25 mouse cellular contexts compared by ENCODE assay signal in the genomic region with DNA sequence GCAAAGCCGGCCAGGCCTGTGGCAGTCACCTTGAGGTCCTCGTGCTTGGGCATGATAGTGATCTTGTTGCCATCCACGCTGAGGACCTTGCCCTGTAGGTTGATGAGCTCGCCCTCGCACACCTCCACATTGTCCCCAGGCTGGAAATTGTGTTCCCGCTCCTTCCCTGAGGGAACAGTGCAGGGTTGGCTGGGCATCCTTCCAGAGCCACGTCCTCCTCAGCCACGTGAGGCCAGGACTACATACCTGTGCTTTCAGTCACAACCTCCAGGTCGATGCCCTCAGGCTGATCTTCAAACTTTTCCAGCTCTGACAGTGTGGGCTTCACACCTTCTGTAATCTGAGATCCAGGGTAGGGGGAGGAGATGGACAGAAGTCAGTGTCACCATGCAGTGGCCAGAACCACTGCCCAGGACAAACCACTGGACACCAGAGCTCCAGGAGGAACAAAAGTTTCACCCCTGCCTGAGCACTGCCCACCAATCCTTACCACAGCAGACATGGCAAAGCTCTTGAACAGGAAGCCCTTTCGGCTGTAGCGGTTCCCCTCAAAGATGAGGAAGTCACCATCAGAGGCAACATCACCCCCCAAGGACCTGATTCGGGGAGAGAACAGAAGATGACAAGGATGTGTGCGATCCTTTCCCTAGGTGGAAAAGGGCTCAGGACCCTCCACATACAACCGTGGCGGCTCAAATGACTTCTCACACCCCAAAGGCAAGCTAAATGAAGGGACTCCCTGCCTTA. TPM values are rescaled to one million over a fixed set of nuclear protein-coding genes. Genes with fewer than 3 reads are reported as not detected.
A peak's percentile ranks its signal among the peaks of the same experiment; 100 is the strongest.
DNase-seq lines count a peak whose midpoint lies in the region; ATAC-seq and TF ChIP-seq lines count a peak whose summit lies in the region.
"Had no signal": no experiment of that assay in that cellular context is flagged by ENCODE, and none has a peak within 500 bp of the region (broad histone marks: within the 10 kb centered on the region; RNA-seq: fewer than 3 reads in every experiment).

No protein-coding gene starts in this region.

- no peak overlapping the region for H3K9ac ChIP-seq in heart, embryonic 12.5 days
- no peak overlapping the region for H3K9ac ChIP-seq in liver, adult 2 months (ENCODE audit: low read depth, low read length)
- H3K9ac ChIP-seq: hindbrain, embryonic 15.5 days; limb, embryonic 13.5 days; lung, embryonic 14.5 days; midbrain, embryonic 12.5 days; neural tube, embryonic 12.5 days had no signal

- TF ChIP-seq POLR2A in liver, adult 2 months (IDR thresholded peaks at IDR 0.05; ENCODE audit: extremely low read depth, insufficient read depth, low read length): no peak

- H3K9me3 ChIP-seq in heart, embryonic 12.5 days (replicated peaks): no peaks in the 10 kb centered on the region
- H3K9me3 ChIP-seq: forebrain, embryonic 10.5 days; hindbrain, embryonic 15.5 days; limb, embryonic 13.5 days; midbrain, embryonic 12.5 days; neural tube, embryonic 12.5 days had no signal

- H3K4me1 ChIP-seq in heart, embryonic 12.5 days (replicated peaks): no peaks in the 10 kb centered on the region
- no peaks in the 10 kb centered on the region for H3K4me1 ChIP-seq in liver, adult 2 months (ENCODE audit: control insufficient read depth, insufficient read depth, low read length)
- H3K4me1 ChIP-seq: forebrain, embryonic 10.5 days; hindbrain, embryonic 15.5 days; limb, embryonic 13.5 days; midbrain, embryonic 12.5 days; neural tube, embryonic 12.5 days had no signal

- H3K36me3 ChIP-seq in heart, embryonic 12.5 days: peaks cover 98% of the 10 kb centered on the region
- H3K36me3 ChIP-seq in liver, adult 2 months (ENCODE audit: control insufficient read depth, insufficient read depth, low read length): peaks cover 66% of the 10 kb centered on the region

- no peak overlapping the region for H3K4me2 ChIP-seq in heart, embryonic 12.5 days
- H3K4me2 ChIP-seq: hindbrain, embryonic 15.5 days; limb, embryonic 13.5 days; lung, embryonic 14.5 days; midbrain, embryonic 12.5 days; neural tube, embryonic 12.5 days had no signal

- no peak overlapping the region for H3K4me3 ChIP-seq in heart, embryonic 12.5 days
- H3K4me3 ChIP-seq in liver, adult 2 months (ENCODE audit: insufficient read depth, low read depth, low read length): no peak overlapping the region
- H3K4me3 ChIP-seq: forebrain, embryonic 10.5 days; hindbrain, embryonic 15.5 days; limb, embryonic 13.5 days; midbrain, embryonic 12.5 days; neural tube, embryonic 12.5 days had no signal

- ATAC-seq in heart, embryonic 12.5 days (ENCODE audit: insufficient number of reproducible peaks, low FRiP score): no peak
- ATAC-seq: activated CD4-positive, CD25-positive, alpha-beta regulatory T cell, adult 4 months; CD4-positive, CD25-positive, alpha-beta regulatory T cell, adult 4 months had no signal

- H3K27me3 ChIP-seq in heart, embryonic 12.5 days (replicated peaks): no peaks in the 10 kb centered on the region
- no peaks in the 10 kb centered on the region for H3K27me3 ChIP-seq in liver, adult 2 months (ENCODE audit: control insufficient read depth, insufficient read depth, low read length)
- H3K27me3 ChIP-seq: hindbrain, embryonic 15.5 days; limb, embryonic 13.5 days; midbrain, embryonic 12.5 days; neural tube, embryonic 12.5 days had no signal

- WGBS in heart, embryonic 12.5 days: 92% methylated on average over 15 of the region's 15 CpGs
- WGBS in liver, adult 2 months: 57% methylated on average over 15 of the region's 15 CpGs

- DNase-seq in heart, adult 11 months: peak; percentile 88
- peak; percentile 58 for DNase-seq in liver, adult 2 months (ENCODE audit: extremely low read depth, low read depth, low spot score)
- DNase-seq in liver: no peak
- DNase-seq in kidney, postnatal 25 days: peak; percentile 21 to 65
- no peak for DNase-seq in cerebellum, postnatal 36 days
- no peak for DNase-seq in right cerebral cortex, postnatal 10 days (ENCODE audit: low spot score in 2 of 2)
- DNase-seq in thymus, adult 18-20 months: no peak
- DNase-seq: adrenal gland, postnatal 14 days; cerebellum, adult 11 months; cerebellum, postnatal 25 days; heart, adult 18-20 months; heart, postnatal 36 days; lung, embryonic 14.5 days; lung, postnatal 4 days had no signal

- no peak for TF ChIP-seq CTCF in liver, adult 2 months (IDR thresholded peaks at IDR 0.05; ENCODE audit: low read depth, low read length)

- no peaks in the 10 kb centered on the region for H3K79me2 ChIP-seq in liver, adult 2 months (ENCODE audit: control insufficient read depth, insufficient read depth, low read length)

- no peak overlapping the region for H3K27ac ChIP-seq in heart, embryonic 12.5 days (ENCODE audit: poor library complexity, severe bottlenecking)
- no peak overlapping the region for H3K27ac ChIP-seq in liver, adult 2 months (replicated peaks; ENCODE audit: insufficient read depth, low read depth, low read length)
- H3K27ac ChIP-seq: forebrain, embryonic 10.5 days; hindbrain, embryonic 15.5 days; limb, embryonic 13.5 days; midbrain, embryonic 12.5 days; neural tube, embryonic 12.5 days; stomach, postnatal 0 days had no signal

RNA-seq across cellular contexts. Expression of gene Timm50, which starts 10.3 kb away (rescaled TPM):
- 133 and 136 TPM in 2 replicates for polyA plus RNA-seq in heart, embryonic 12.5 days (2016; fragmentation: Nextera tagmentation; extraction: Ambion mirVana)
- total RNA-seq in liver, adult 2 months (2014; rRNA removed): 22.6 and 24.9 TPM in 2 replicates
- polyA plus RNA-seq in liver, adult 2 months (2012; rRNA removed): 49.4 and 52.6 TPM in 2 replicates

RNA-seq across cellular contexts. Expression of gene Supt5, which starts 16.4 kb away (rescaled TPM):
- polyA plus RNA-seq in heart, embryonic 12.5 days (2016; fragmentation: Nextera tagmentation; extraction: Ambion mirVana): 73.4 and 76.7 TPM in 2 replicates
- 15.1 and 20.7 TPM in 2 replicates for total RNA-seq in liver, adult 2 months (2014; rRNA removed)
- 52.3 and 67.3 TPM in 2 replicates for polyA plus RNA-seq in liver, adult 2 months (2012; rRNA removed)

RNA-seq across cellular contexts. Expression of gene Dll3, which starts 20.1 kb away (rescaled TPM):
- 0.26 TPM in 1 of 2 replicates, not detected in the other for polyA plus RNA-seq in heart, embryonic 12.5 days (2016; fragmentation: Nextera tagmentation; extraction: Ambion mirVana)
- not detected in 2 replicates for total RNA-seq in liver, adult 2 months (2014; rRNA removed)
- not detected in 2 replicates for polyA plus RNA-seq in liver, adult 2 months (2012; rRNA removed)
- total RNA-seq: gastrocnemius, adult 8-10 months; heart, adult 18-20 months; heart, postnatal 36 days had no signal
- polyA plus RNA-seq: CD4-positive, CD25-positive, alpha-beta regulatory T cell, adult 4 months had no signal

RNA-seq across cellular contexts. Expression of gene Rps16, which starts 28.3 kb away (rescaled TPM):
- 629 and 630 TPM in 2 replicates for polyA plus RNA-seq in heart, embryonic 12.5 days (2016; fragmentation: Nextera tagmentation; extraction: Ambion mirVana)
- 110 and 136 TPM in 2 replicates for total RNA-seq in liver, adult 2 months (2014; rRNA removed)
- 471 and 577 TPM in 2 replicates for polyA plus RNA-seq in liver, adult 2 months (2012; rRNA removed)

RNA-seq across cellular contexts. Expression of gene Selenov, which starts 31.2 kb away (rescaled TPM):
- polyA plus RNA-seq in heart, embryonic 12.5 days (2016; fragmentation: Nextera tagmentation; extraction: Ambion mirVana): not detected in 2 replicates
- total RNA-seq in liver, adult 2 months (2014; rRNA removed): not detected in 2 replicates
- not detected in 2 replicates for polyA plus RNA-seq in liver, adult 2 months (2012; rRNA removed)
- total RNA-seq: adrenal gland, postnatal 14 days; gastrocnemius, adult 8-10 months; heart, adult 18-20 months; heart, postnatal 36 days had no signal
- polyA plus RNA-seq: activated CD4-positive, CD25-positive, alpha-beta regulatory T cell, adult 4 months; CD4-positive, CD25-positive, alpha-beta regulatory T cell, adult 4 months; heart, embryonic 14.5 days; lung, embryonic 14.5 days had no signal

Comparison
In these comparisons a context has a peak if more than half of its experiments do, and no peak if none do; other contexts are left out.
1. DNase-seq: peak in heart, adult 11 months (single experiment), liver, adult 2 months (single experiment) and kidney, postnatal 25 days (2 of 2); none in liver (single experiment), cerebellum, postnatal 36 days (0 of 2), right cerebral cortex, postnatal 10 days (0 of 2) and thymus, adult 18-20 months (0 of 2).